In genomic region chr6:129427281-129427680, GRCm38 (mm10) we compare ENCODE assay signal across 30 mouse cellular contexts. TPM values are rescaled to one million over a fixed set of nuclear protein-coding genes. Genes with fewer than 3 reads are reported as not detected.
"Had no signal": no experiment of that assay in that cellular context is flagged by ENCODE, and none has a peak within 500 bp of the region (broad histone marks: within the 10 kb centered on the region; RNA-seq: fewer than 3 reads in every experiment).

No protein-coding gene starts in this region.

- H3K27ac ChIP-seq: kidney, postnatal 0 days; layer of hippocampus, adult 2 months; limb, embryonic 12.5 days; limb, embryonic 15.5 days; liver, embryonic 14.5 days; macrophage; midbrain, embryonic 10.5 days; midbrain, embryonic 13.5 days; neural tube, embryonic 13.5 days; stomach, embryonic 15.5 days had no signal

- H3K36me3 ChIP-seq: limb, embryonic 12.5 days; limb, embryonic 15.5 days; midbrain, embryonic 10.5 days; midbrain, embryonic 13.5 days; neural tube, embryonic 13.5 days; stomach, embryonic 15.5 days had no signal

- DNase-seq: kidney, adult 18-20 months; kidney, adult 9 months; kidney, postnatal 25 days; left cerebral cortex, postnatal 4 days; liver, postnatal 0 days; right cerebral cortex, adult 18-20 months; right cerebral cortex, postnatal 14 days; right cerebral cortex, postnatal 4 days; thymus, postnatal 25 days had no signal

- H3K4me3 ChIP-seq: layer of hippocampus, adult 2 months; limb, embryonic 12.5 days; limb, embryonic 15.5 days; megakaryocyte, embryonic 14.5 days; midbrain, embryonic 10.5 days; midbrain, embryonic 13.5 days; myocyte; neural tube, embryonic 13.5 days; stomach, embryonic 15.5 days had no signal

- H3K9ac ChIP-seq: limb, embryonic 12.5 days; limb, embryonic 15.5 days; liver, embryonic 14.5 days; liver, postnatal 0 days; midbrain, embryonic 13.5 days; neural tube, embryonic 13.5 days; stomach, embryonic 15.5 days had no signal

- ATAC-seq: inflammation-experienced regulatory T-cells, adult 6 months; intestine, embryonic 16.5 days; liver, postnatal 0 days; midbrain, embryonic 13.5 days; midbrain, embryonic 16.5 days had no signal

- H3K27me3 ChIP-seq: limb, embryonic 12.5 days; limb, embryonic 15.5 days; megakaryocyte, embryonic 14.5 days; midbrain, embryonic 13.5 days; neural tube, embryonic 13.5 days; stomach, embryonic 15.5 days had no signal

- H3K4me1 ChIP-seq: midbrain, embryonic 10.5 days had no signal

RNA-seq across cellular contexts. Expression of gene Clec9a, which starts 18.6 kb away (rescaled TPM):
- total RNA-seq: layer of hippocampus, adult 2 months; layer of hippocampus, postnatal 14 days; left cerebral cortex, postnatal 14 days; left cerebral cortex, postnatal 4 days had no signal
- polyA plus RNA-seq: inflammation-experienced regulatory T-cells, adult 6 months; myocyte had no signal

RNA-seq across cellular contexts. Expression of gene Clec1a, which starts 24.5 kb away (rescaled TPM):
- polyA plus RNA-seq: inflammation-experienced regulatory T-cells, adult 6 months had no signal

RNA-seq across cellular contexts. Expression of gene Clec1b, which starts 30.2 kb away (rescaled TPM):
- total RNA-seq: layer of hippocampus, adult 2 months had no signal
- polyA plus RNA-seq: myocyte had no signal

RNA-seq across cellular contexts. Expression of gene Clec12b, which starts 41.6 kb away (rescaled TPM):
- total RNA-seq: layer of hippocampus, adult 2 months; layer of hippocampus, postnatal 14 days; left cerebral cortex, adult 8-10 months; left cerebral cortex, postnatal 14 days; left cerebral cortex, postnatal 4 days; monocyte, adult 5-6 weeks had no signal
- polyA plus RNA-seq: inflammation-experienced regulatory T-cells, adult 6 months; large intestine, adult 2 months; limb, embryonic 12.5 days; limb, embryonic 15.5 days; liver, embryonic 11.5 days; macrophage; midbrain, embryonic 10.5 days; myocyte; neural tube, embryonic 13.5 days; stomach, embryonic 15.5 days had no signal
